Mouse (Mus musculus): ENCODE data around the gene Shisa8. TPM values are rescaled to one million over a fixed set of nuclear protein-coding genes. Genes with fewer than 3 reads are reported as not detected.
"Not testable (repeated sequence)": the region's sequence is repeated elsewhere in the genome, so short reads cannot be mapped to it uniquely, and the experiment has no call there.

Shisa8 gene
- polyA plus RNA-seq (2011; ENCODE audit: insufficient read depth, insufficient read length, low replicate concordance, missing spikeins), result 0.77 and 1.9 TPM in 2 replicates

DNA sequence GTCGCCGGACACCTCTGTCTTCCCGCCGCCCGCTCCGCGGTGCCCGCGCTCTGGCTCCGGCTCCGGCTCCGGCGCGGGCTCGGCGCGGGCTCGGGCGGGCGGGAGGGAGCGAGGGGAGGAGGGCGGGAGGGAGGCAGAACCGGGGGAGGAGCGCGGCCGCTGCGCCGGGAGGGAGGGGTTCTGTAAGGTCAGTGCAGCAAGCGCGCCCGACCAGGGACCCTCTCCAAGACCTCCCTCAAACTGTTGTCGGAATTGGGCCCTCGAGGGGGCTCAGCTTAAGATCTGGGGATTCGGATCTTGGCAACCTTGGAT, at the start of gene Shisa8:
Gene Shisa8 (minus strand): TSS at position 64 of the 312 bp plus-strand sequence.
- under 1% methylated on average over 33 of the region's 34 CpGs for WGBS
- no peak within 1 kb of the TSS for H3K4me3 ChIP-seq (replicated peaks; ENCODE audit: control insufficient read depth, low read depth, low read length)
- no peak for TF ChIP-seq POLR2A (IDR thresholded peaks at IDR 0.05; ENCODE audit: borderline replicate concordance, control insufficient read depth, low read depth, low read length)
- no peak for TF ChIP-seq CTCF (IDR thresholded peaks at IDR 0.05; ENCODE audit: control insufficient read depth, insufficient read depth, low read length)

GRCm38 (mm10) chr15:82259510-82259909, 46.9 kb upstream of the Shisa8 start:
- peak; percentile 97 for TF ChIP-seq CTCF (IDR thresholded peaks at IDR 0.05; ENCODE audit: control insufficient read depth, insufficient read depth, low read length)
- TF ChIP-seq POLR2A (IDR thresholded peaks at IDR 0.05; ENCODE audit: borderline replicate concordance, control insufficient read depth, low read depth, low read length), result no peak
- Histone ChIP-seq H3K4me1 (ENCODE audit: control insufficient read depth, insufficient read depth, low read length) (peaks cover 1% of the 10 kb centered on the region; the same call in 1 of the 2 replicates), H3K27ac (ENCODE audit: control insufficient read depth, insufficient read depth, low read depth, low read length, poor library complexity) (no peak overlapping the region), H3K4me3 (replicated peaks; ENCODE audit: control insufficient read depth, low read depth, low read length) (no peak overlapping the region)
- WGBS, result 9% methylated on average over 16 of the region's 16 CpGs

More for the DNA sequence above, at the start of gene Shisa8:
- no peaks in the 10 kb centered on the region for H3K4me1 ChIP-seq (ENCODE audit: control insufficient read depth, insufficient read depth, low read length)
- no peak within 1 kb of the TSS for H3K27ac ChIP-seq (ENCODE audit: control insufficient read depth, insufficient read depth, low read depth, low read length, poor library complexity)

GRCm38 (mm10) chr15:82255944-82256383, 43.3 kb upstream of the Shisa8 start:
- WGBS, result 35% methylated on average over 10 of the region's 10 CpGs
- TF ChIP-seq POLR2A (IDR thresholded peaks at IDR 0.05; ENCODE audit: borderline replicate concordance, control insufficient read depth, low read depth, low read length), result no peak
- TF ChIP-seq CTCF (IDR thresholded peaks at IDR 0.05; ENCODE audit: control insufficient read depth, insufficient read depth, low read length), result no peak

DNA sequence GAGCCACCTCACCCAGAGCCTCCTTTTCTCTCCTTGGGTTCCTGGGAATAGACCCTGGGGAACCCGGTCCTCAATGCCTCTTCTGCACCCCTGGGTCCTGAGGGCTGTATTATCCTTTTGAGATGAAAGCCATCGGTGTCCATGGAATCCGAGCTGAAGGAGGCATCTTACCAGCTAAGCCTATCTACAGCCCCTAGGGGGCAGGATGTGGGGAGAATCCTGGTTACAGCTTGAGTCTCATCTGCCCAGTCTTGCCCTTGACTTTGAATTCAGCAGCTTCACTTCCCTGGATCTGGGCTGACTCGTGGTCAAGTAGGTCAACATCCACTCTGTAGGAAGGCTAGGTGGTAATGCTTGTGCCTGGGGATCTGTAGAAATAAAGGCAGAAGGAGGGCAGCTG, 42.6 kb upstream of the Shisa8 start:
- TF ChIP-seq CTCF (IDR thresholded peaks at IDR 0.05; ENCODE audit: control insufficient read depth, insufficient read depth, low read length) (no peak), POLR2A (IDR thresholded peaks at IDR 0.05; ENCODE audit: borderline replicate concordance, control insufficient read depth, low read depth, low read length) (no peak)
- 46% methylated on average over 4 of the region's 4 CpGs for WGBS
- Histone ChIP-seq H3K4me1 (ENCODE audit: control insufficient read depth, insufficient read depth, low read length) (peaks cover 1% of the 10 kb centered on the region; the same call in 1 of the 2 replicates), H3K27ac (ENCODE audit: control insufficient read depth, insufficient read depth, low read depth, low read length, poor library complexity) (no peak overlapping the region), H3K4me3 (replicated peaks; ENCODE audit: control insufficient read depth, low read depth, low read length) (no peak overlapping the region)

More at GRCm38 (mm10) chr15:82255944-82256383, 43.3 kb upstream of the Shisa8 start:
- H3K4me3 ChIP-seq (replicated peaks; ENCODE audit: control insufficient read depth, low read depth, low read length), result no peak overlapping the region
- H3K27ac ChIP-seq (ENCODE audit: control insufficient read depth, insufficient read depth, low read depth, low read length, poor library complexity), result no peak overlapping the region
- peaks cover 1% of the 10 kb centered on the region; the same call in 1 of the 2 replicates for H3K4me1 ChIP-seq (ENCODE audit: control insufficient read depth, insufficient read depth, low read length)

- Histone ChIP-seq H3K4me3 (replicated peaks; ENCODE audit: control insufficient read depth, low read depth, low read length) (no peak within 1 kb of the TSS), H3K4me1 (ENCODE audit: control insufficient read depth, insufficient read depth, low read length) (peaks cover 1% of the 10 kb centered on the region; the same call in 1 of the 2 replicates), H3K27ac (ENCODE audit: control insufficient read depth, insufficient read depth, low read depth, low read length, poor library complexity) (no peak within 1 kb of the TSS)
- TF ChIP-seq CTCF (IDR thresholded peaks at IDR 0.05; ENCODE audit: control insufficient read depth, insufficient read depth, low read length) (no peak), POLR2A (IDR thresholded peaks at IDR 0.05; ENCODE audit: borderline replicate concordance, control insufficient read depth, low read depth, low read length) (no peak)
- 67% methylated on average over 6 of the region's 6 CpGs for WGBS
Measured at GRCm38 (mm10) chr15:82252097-82252496, 39.5 kb upstream of the Shisa8 start, which contains the start of gene 1500009C09Rik. Gene 1500009C09Rik (plus strand): TSS chr15:82252397.

DNA sequence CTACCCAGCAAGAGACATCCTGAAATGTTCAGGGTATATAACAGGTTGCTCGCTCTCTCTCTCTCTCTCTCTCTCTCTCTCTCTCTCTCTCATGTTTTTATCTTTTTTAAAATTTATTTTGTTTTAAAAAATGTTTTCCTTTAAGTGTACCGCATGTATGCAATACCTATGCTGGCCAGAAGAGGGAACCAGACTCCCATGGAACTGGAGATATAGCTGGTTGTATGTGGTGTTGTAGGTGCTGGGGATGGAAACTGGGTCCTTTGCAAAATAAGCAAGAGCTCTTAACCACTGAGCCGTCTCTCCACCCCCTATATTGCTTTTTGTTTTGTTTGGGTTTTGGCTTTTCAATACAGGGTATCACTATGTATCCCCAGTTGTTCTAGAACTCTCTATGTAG, 39.0 kb upstream of the Shisa8 start:
- peaks cover 1% of the 10 kb centered on the region; the same call in 1 of the 2 replicates for H3K4me1 ChIP-seq (ENCODE audit: control insufficient read depth, insufficient read depth, low read length)
- TF ChIP-seq CTCF (IDR thresholded peaks at IDR 0.05; ENCODE audit: control insufficient read depth, insufficient read depth, low read length) (0 out of 2 replicates have a peak, but pooled peaks have one; percentile 15), POLR2A (IDR thresholded peaks at IDR 0.05; ENCODE audit: borderline replicate concordance, control insufficient read depth, low read depth, low read length) (no peak)
- 83% methylated on average over 3 of the region's 3 CpGs for WGBS

DNA sequence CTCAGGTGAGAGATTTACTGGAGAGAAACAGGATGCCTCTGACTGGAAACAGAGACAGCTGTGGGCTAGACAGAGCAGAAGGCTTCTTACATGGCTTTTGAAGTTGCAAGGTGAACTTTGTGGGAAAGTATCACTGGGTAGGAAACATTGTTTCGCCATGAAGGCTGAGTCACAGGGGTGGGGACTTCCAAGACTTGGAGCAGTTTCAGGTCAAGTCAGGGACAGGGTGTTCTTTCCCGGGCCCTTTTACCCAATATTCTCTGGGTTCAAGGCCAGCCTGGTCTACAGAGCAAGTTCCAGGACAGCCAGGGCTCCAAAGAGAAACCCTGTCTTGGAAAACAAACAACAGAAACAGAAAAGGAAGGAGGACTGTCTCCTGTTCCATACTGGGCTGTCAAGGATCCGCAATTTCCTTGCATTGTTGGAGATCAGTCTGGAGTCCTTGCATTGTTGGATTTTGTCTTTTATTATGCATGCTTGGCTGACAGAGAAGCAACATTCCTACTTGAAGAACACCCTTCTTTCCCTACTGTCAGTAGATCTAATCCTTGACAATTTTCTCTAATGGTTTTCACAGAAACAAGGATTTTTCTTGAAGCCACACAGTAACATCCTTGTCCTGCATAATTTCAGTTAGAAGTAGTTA, 34.6 kb upstream of the Shisa8 start:
- Histone ChIP-seq H3K27ac (ENCODE audit: control insufficient read depth, insufficient read depth, low read depth, low read length, poor library complexity) (no peak overlapping the region), H3K4me1 (ENCODE audit: control insufficient read depth, insufficient read depth, low read length) (no peaks in the 10 kb centered on the region), H3K4me3 (replicated peaks; ENCODE audit: control insufficient read depth, low read depth, low read length) (no peak overlapping the region)
- WGBS, result 46% methylated on average over 3 of the region's 3 CpGs
- no peak for TF ChIP-seq CTCF (IDR thresholded peaks at IDR 0.05; ENCODE audit: control insufficient read depth, insufficient read depth, low read length)
- TF ChIP-seq POLR2A (IDR thresholded peaks at IDR 0.05; ENCODE audit: borderline replicate concordance, control insufficient read depth, low read depth, low read length), result no peak

More for the DNA sequence above, 39.0 kb upstream of the Shisa8 start:
- no peak overlapping the region for H3K27ac ChIP-seq (ENCODE audit: control insufficient read depth, insufficient read depth, low read depth, low read length, poor library complexity)
- H3K4me3 ChIP-seq (replicated peaks; ENCODE audit: control insufficient read depth, low read depth, low read length), result no peak overlapping the region

- not testable (repeated sequence) for H3K4me1 ChIP-seq (ENCODE audit: control insufficient read depth, insufficient read depth, low read length); H3K27ac ChIP-seq (ENCODE audit: control insufficient read depth, insufficient read depth, low read depth, low read length, poor library complexity)
- H3K4me3 ChIP-seq (replicated peaks; ENCODE audit: control insufficient read depth, low read depth, low read length), result peak overlapping the region; percentile 87
- 22% methylated on average over 9 of the region's 9 CpGs for WGBS
Measured at GRCm38 (mm10) chr15:82244805-82245161, 32.2 kb upstream of the Shisa8 start.
